Mouse (Mus musculus) limb, embryonic 13.5 days (tissue): Measurements from ENCODE around the gene Rrp1. TPM values are rescaled to one million over a fixed set of nuclear protein-coding genes. Genes with fewer than 3 reads are reported as not detected.

ENCODE experiments used
- ATAC-seq: fragments of 200-750 bp; cut with Nextera tagmentation; 2 replicates; pipeline ENCODE4 v1.8.0; 2017; ENCODE audit warnings: low read depth, moderate number of reproducible peaks, moderate TSS enrichment; ENCODE audit not compliant: low FRiP score
- H3K27ac ChIP-seq: fragments of 300-500 bp; sonication (generic); 2 replicates; pipeline ENCODE4 v1.5.1; 2015; ENCODE audit warnings: inconsistent platforms, mild to moderate bottlenecking, moderate library complexity
- H3K27me3 ChIP-seq: fragments of 300-500 bp; sonication (generic); 2 replicates; pipeline ENCODE4 v1.6.1; 2015; ENCODE audit warnings: mild to moderate bottlenecking, inconsistent platforms
- H3K36me3 ChIP-seq: fragments of 300-500 bp; sonication (generic); 2 replicates; pipeline ENCODE4 v1.6.1; 2015; ENCODE audit warnings: inconsistent platforms, mild to moderate bottlenecking, moderate library complexity
- H3K4me1 ChIP-seq: fragments of 300-500 bp; sonication (generic); 2 replicates; pipeline ENCODE4 v1.6.1; 2015; ENCODE audit warnings: inconsistent platforms
- H3K4me2 ChIP-seq: fragments of 300-500 bp; sonication (generic); replicated peaks from 2 replicates; pipeline ENCODE4 v1.6.1; 2015; ENCODE audit warnings: inconsistent platforms, mild to moderate bottlenecking, moderate library complexity
- H3K4me3 ChIP-seq: fragments of 300-500 bp; sonication (generic); 2 replicates; pipeline ENCODE4 v1.5.1; 2015; ENCODE audit warnings: moderate library complexity, mild to moderate bottlenecking, inconsistent platforms
- H3K9ac ChIP-seq: fragments of 300-500 bp; sonication (generic); 2 replicates; pipeline ENCODE4 v1.6.1; 2015; ENCODE audit warnings: mild to moderate bottlenecking, inconsistent platforms
- H3K9me3 ChIP-seq: fragments of 300-500 bp; sonication (generic); 2 replicates; pipeline ENCODE4 v1.6.1; 2016; ENCODE audit warnings: inconsistent platforms
- WGBS: fragments of 180-500 bp; shearing (Covaris S2); methylation state at CpG from one replicate; pipeline ENCODE4 v1.1.7; 2015; 5-methylcytosine and 5-hydroxymethylcytosine counted together
- polyA plus RNA-seq: library from polyadenylated mRNA; unstranded; fragments of >200 nt; fragmentation: Nextera tagmentation; extraction: Ambion mirVana; gene quantifications from 2 replicates; pipeline ENCODE4 v1.2.1, GENCODE M21; 2015

The Rrp1 gene
- polyA plus RNA-seq, 1 experiment from 2014 or later, result 326 TPM

- no peaks in the 10 kb centered on the region for H3K9me3 ChIP-seq
- WGBS, result 3% methylated on average over 17 of the region's 17 CpGs
- peaks cover 26% of the 10 kb centered on the region for H3K36me3 ChIP-seq
- peak overlapping the region; percentile 45 for H3K4me2 ChIP-seq
- no peak overlapping the region for H3K9ac ChIP-seq
- no peak overlapping the region for H3K4me3 ChIP-seq
- no peak overlapping the region; the same call in 1 of the 2 replicates for H3K27ac ChIP-seq
- peaks cover 17% of the 10 kb centered on the region for H3K27me3 ChIP-seq
- peaks cover 18% of the 10 kb centered on the region for H3K4me1 ChIP-seq
- peak; percentile 68; the same call in 1 of the 2 replicates for ATAC-seq
Observed at GRCm38 (mm10) chr10:78395819-78396624, 16.8 kb downstream of the Rrp1 start.

- peaks cover 19% of the 10 kb centered on the region for H3K36me3 ChIP-seq
- ATAC-seq, result no peak
- no peak overlapping the region for H3K4me2 ChIP-seq
- no peak overlapping the region for H3K9ac ChIP-seq
- WGBS, result 77% methylated on average over 3 of the region's 3 CpGs
- no peaks in the 10 kb centered on the region for H3K9me3 ChIP-seq
- no peak overlapping the region; the same call in 1 of the 2 replicates for H3K27ac ChIP-seq
- H3K27me3 ChIP-seq, result peaks cover 24% of the 10 kb centered on the region
- peaks cover 23% of the 10 kb centered on the region for H3K4me1 ChIP-seq
- H3K4me3 ChIP-seq, result no peak overlapping the region
Observed at GRCm38 (mm10) chr10:78395377-78395776, 17.5 kb downstream of the Rrp1 start.

GRCm38 (mm10) chr10:78392072-78392471 lies 20.8 kb downstream of the Rrp1 start:
- Histone ChIP-seq H3K27ac (no peak overlapping the region), H3K9ac (no peak overlapping the region), H3K9me3 (no peaks in the 10 kb centered on the region), H3K27me3 (peaks cover 33% of the 10 kb centered on the region), H3K4me2 (peak overlapping the region; percentile 30), H3K4me3 (no peak overlapping the region; the same call in 1 of the 2 replicates), H3K36me3 (no peaks in the 10 kb centered on the region), H3K4me1 (peaks cover 15% of the 10 kb centered on the region)
- 2% methylated on average over 18 of the region's 18 CpGs for WGBS
- peak; percentile 8; the same call in 1 of the 2 replicates for ATAC-seq

- 15% methylated on average over 4 of the region's 4 CpGs for WGBS
Observed at GRCm38 (mm10) chr10:78390982-78391470, 21.8 kb downstream of the Rrp1 start.

GRCm38 (mm10) chr10:78388216-78388980 lies 24.4 kb downstream of the Rrp1 start:
- Histone ChIP-seq H3K9ac (no peak overlapping the region), H3K4me2 (no peak overlapping the region), H3K9me3 (no peaks in the 10 kb centered on the region), H3K27me3 (peaks cover 33% of the 10 kb centered on the region), H3K27ac (no peak overlapping the region), H3K4me3 (no peak overlapping the region), H3K4me1 (0 out of 2 replicates have a peak, but pooled peaks cover 5% of the 10 kb centered on the region), H3K36me3 (no peaks in the 10 kb centered on the region)
- WGBS, result 53% methylated on average over 20 of the region's 20 CpGs
- no peak for ATAC-seq

More at GRCm38 (mm10) chr10:78390982-78391470, 21.8 kb downstream of the Rrp1 start:
- H3K4me1 ChIP-seq, result peaks cover 10% of the 10 kb centered on the region; the same call in 1 of the 2 replicates
- ATAC-seq, result no peak
- peaks cover 33% of the 10 kb centered on the region for H3K27me3 ChIP-seq
- no peaks in the 10 kb centered on the region for H3K36me3 ChIP-seq
- H3K27ac ChIP-seq, result no peak overlapping the region
- H3K4me3 ChIP-seq, result no peak overlapping the region
- no peaks in the 10 kb centered on the region for H3K9me3 ChIP-seq
- H3K4me2 ChIP-seq, result no peak overlapping the region
- H3K9ac ChIP-seq, result no peak overlapping the region

GRCm38 (mm10) chr10:78385520-78385919 lies 27.3 kb downstream of the Rrp1 start:
- H3K4me3 ChIP-seq, result no peak overlapping the region
- H3K9ac ChIP-seq, result no peak overlapping the region
- no peak for ATAC-seq
- no peaks in the 10 kb centered on the region for H3K9me3 ChIP-seq
- H3K4me1 ChIP-seq, result 0 out of 2 replicates have a peak, but pooled peaks cover under 1% of the 10 kb centered on the region
- no peak overlapping the region for H3K27ac ChIP-seq
- WGBS, result 70% methylated on average over 5 of the region's 5 CpGs
- peaks cover 10% of the 10 kb centered on the region for H3K27me3 ChIP-seq
- no peaks in the 10 kb centered on the region for H3K36me3 ChIP-seq
- no peak overlapping the region for H3K4me2 ChIP-seq

- no peak for ATAC-seq
- H3K27ac ChIP-seq, result no peak overlapping the region
- WGBS, result 76% methylated on average over 3 of the region's 3 CpGs
Observed at GRCm38 (mm10) chr10:78383567-78383966, 29.3 kb downstream of the Rrp1 start.

GRCm38 (mm10) chr10:78378516-78378915 lies 34.3 kb downstream of the Rrp1 start:
- Histone ChIP-seq H3K4me1 (no peaks in the 10 kb centered on the region), H3K36me3 (no peaks in the 10 kb centered on the region), H3K9me3 (peaks cover 5% of the 10 kb centered on the region; the same call in 1 of the 2 replicates), H3K4me2 (no peak overlapping the region), H3K9ac (no peak overlapping the region), H3K27me3 (no peaks in the 10 kb centered on the region), H3K27ac (no peak overlapping the region), H3K4me3 (no peak overlapping the region)
- no peak for ATAC-seq
- 94% methylated on average over 7 of the region's 7 CpGs for WGBS

More at GRCm38 (mm10) chr10:78383567-78383966, 29.3 kb downstream of the Rrp1 start:
- Histone ChIP-seq H3K4me3 (no peak overlapping the region), H3K9ac (no peak overlapping the region), H3K9me3 (0 out of 2 replicates have a peak, but pooled peaks cover under 1% of the 10 kb centered on the region), H3K27me3 (no peaks in the 10 kb centered on the region), H3K4me2 (no peak overlapping the region), H3K4me1 (no peaks in the 10 kb centered on the region), H3K36me3 (no peaks in the 10 kb centered on the region)

GRCm38 (mm10) chr10:78372681-78373668 lies 39.9 kb downstream of the Rrp1 start:
- Histone ChIP-seq H3K4me3 (no peak overlapping the region), H3K4me1 (no peaks in the 10 kb centered on the region), H3K27me3 (no peaks in the 10 kb centered on the region), H3K9me3 (0 out of 2 replicates have a peak, but pooled peaks cover 4% of the 10 kb centered on the region), H3K4me2 (no peak overlapping the region), H3K9ac (no peak overlapping the region), H3K27ac (no peak overlapping the region), H3K36me3 (no peaks in the 10 kb centered on the region)
- 72% methylated on average over 27 of the region's 27 CpGs for WGBS
- no peak for ATAC-seq

GRCm38 (mm10) chr10:78371746-78372145 lies 41.1 kb downstream of the Rrp1 start:
- Histone ChIP-seq H3K27me3 (no peaks in the 10 kb centered on the region), H3K27ac (no peak overlapping the region), H3K9ac (no peak overlapping the region), H3K4me3 (no peak overlapping the region), H3K36me3 (no peaks in the 10 kb centered on the region), H3K9me3 (0 out of 2 replicates have a peak, but pooled peaks cover 4% of the 10 kb centered on the region), H3K4me2 (no peak overlapping the region), H3K4me1 (peaks cover 2% of the 10 kb centered on the region; the same call in 1 of the 2 replicates)
- WGBS, result 82% methylated on average over 6 of the region's 6 CpGs
- ATAC-seq, result no peak

GRCm38 (mm10) chr10:78367586-78367985 lies 45.3 kb downstream of the Rrp1 start:
- Histone ChIP-seq H3K36me3 (no peaks in the 10 kb centered on the region), H3K4me3 (no peak overlapping the region), H3K4me2 (no peak overlapping the region), H3K4me1 (peaks cover 9% of the 10 kb centered on the region; the same call in 1 of the 2 replicates), H3K9ac (no peak overlapping the region), H3K27me3 (no peaks in the 10 kb centered on the region), H3K9me3 (0 out of 2 replicates have a peak, but pooled peaks cover 4% of the 10 kb centered on the region), H3K27ac (no peak overlapping the region)
- no peak for ATAC-seq
- WGBS, result 67% methylated on average over 4 of the region's 4 CpGs
